Mouse (Mus musculus): ENCODE measurements around the gene Tcp11l1.
A peak's percentile ranks its signal among the peaks of the same experiment; 100 is the strongest.

Gene Tcp11l1

DNA sequence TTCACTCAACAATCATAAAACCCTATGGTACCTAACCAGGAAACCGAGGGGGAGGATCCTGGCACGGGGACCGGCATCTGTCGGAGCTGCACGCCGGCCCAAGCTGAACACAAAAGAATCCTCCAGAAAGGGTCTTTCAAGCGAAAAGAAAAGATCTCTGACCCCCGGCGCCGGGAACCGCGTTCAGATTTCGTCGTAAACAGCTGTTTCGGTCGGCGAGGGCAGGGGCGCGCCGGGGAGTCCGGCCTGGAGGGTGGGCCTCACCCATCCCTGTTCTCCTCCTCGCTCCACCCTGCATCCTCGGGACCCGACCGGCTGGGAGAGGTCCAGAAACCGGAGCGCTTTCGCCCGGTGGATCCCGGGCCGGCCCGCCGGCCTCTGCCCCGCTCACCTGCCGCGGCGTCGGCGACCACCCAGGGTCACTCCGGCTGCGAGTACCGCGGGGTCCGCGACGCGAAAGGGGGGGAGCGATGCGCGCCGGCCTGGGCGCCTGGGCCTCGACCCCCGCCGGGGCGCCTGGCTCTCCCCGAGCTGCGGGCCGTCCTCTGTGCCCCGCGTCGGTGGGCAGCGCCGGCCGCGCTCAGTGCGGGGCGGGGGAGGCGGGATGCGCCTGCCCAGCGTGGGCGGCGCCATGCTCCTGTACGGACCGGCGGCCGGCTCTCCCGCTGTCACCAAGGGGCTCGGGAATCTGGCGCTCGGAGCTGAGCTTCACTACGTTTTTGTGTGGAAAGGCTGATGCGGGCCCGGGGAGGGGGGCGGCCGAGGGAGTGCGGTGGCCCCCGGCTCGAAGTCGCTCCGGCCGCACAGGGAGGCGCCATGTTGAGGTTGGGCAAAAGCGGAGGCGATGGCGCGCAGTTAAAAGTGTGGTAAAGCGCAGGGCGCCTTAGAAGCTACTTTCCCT, at the start of gene Tcp11l1:
Tcp11l1 (minus strand) TSS at position 585 of the 901 bp plus-strand sequence.
- peak; percentile 28 for DNase-seq (ENCODE audit: low spot score)

DNA sequence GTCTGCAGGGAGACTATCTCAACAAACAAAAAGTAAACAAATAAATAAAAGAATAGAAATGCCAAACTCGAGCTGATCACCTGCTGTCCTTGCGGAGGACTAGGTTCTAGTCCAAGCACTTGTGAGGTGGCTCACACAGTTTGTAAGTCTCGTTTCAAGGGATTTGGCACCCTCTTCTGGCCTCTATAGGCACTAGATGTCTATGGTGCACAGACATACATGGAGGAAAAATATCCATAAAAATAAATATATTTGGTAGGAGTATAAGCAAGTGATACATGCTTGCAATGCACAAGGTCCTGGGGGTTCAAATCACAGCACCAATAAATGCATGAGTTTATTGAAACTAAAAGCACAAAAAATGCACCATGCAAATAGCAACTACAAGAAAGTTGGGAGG, 38.6 kb upstream of the Tcp11l1 start:
- peak; percentile 23 for DNase-seq (ENCODE audit: low spot score)

DNA sequence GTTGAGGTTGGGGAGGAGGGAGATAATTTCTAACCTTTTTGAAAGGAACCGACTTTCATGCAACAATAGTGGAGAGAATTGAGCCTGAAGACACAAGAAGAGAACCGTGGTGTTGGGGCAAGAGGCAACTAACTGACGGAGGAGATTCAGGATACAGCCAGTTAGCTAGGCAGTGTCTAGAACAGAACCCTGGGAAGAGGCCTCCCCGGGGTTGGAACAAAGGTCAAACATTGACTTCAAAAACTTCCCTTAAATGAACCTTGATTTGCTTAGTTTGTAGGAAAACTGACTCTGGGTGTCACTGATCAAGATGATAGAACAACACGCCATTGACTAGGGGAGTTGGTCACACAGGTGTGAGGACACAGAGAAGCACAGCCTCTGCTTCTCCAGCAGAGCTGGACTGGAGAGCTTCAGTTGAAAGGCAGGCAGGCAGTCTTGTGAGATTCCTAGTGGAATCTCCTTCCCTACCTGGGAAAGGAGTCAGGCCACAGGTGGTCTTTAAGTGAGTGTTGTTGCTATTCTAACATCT, 36.7 kb upstream of the Tcp11l1 start:
- DNase-seq (ENCODE audit: low spot score), result no peak

DNA sequence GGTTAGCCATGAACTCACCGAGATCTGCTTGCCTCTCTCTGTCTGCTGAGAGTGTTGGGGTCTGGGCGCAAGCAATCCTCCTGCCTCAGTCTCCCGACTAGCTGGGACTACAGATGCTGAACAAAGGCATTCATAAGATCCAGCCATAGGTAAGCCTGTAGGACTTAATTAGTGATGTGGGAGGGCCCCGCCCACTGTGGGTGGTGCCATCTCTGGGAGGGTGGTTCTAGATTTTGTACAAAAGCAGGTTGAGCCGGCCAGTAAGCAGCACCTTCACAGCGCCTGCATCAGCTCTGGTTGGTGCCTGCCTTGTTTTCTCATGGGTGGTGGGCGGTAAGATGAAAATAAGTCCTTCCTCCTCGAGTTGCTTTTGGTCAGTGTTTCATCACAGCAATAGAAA, 34.3 kb upstream of the Tcp11l1 start:
- no peak for DNase-seq (ENCODE audit: low spot score)

DNA sequence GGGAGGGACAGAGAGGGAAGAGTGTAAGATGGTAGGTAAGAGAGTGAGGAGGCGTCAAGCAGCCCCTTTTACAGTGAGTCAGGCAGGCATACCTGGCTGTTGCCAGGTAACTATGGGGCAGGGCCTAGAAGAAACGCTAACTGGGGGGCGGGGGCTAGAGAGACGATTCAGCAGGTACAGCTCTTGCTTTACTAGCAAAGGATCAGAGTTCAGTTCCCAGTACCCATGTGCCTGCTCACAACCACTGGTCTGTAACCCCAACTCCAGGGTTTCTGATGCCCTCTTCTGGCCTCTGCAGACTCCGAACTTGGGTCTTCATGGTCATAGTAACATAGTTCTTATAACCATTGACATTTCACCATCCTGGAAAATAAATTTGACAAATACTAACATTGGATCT, 32.0 kb upstream of the Tcp11l1 start:
- DNase-seq (ENCODE audit: low spot score), result no peak

DNA sequence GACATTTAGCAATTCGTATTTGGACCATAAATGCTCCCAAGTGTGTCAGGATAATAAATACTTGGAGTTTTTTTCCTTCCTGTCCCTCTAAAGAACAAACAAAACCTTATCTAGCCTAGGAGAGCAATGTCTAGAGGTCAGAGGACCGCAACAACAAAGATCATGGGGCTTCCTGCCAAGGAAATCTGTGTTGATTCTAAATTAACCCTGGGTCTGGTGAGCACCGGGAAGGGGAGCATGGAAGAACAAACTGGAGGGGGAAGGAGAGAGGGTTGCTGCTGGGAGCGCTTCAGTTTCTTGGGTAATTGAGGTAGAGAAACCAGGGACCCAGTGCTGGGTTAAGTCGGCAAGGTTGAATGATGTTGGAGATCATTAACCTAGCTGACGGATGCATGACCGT, 31.2 kb upstream of the Tcp11l1 start:
- peak; percentile 18 for DNase-seq (ENCODE audit: low spot score)

DNA sequence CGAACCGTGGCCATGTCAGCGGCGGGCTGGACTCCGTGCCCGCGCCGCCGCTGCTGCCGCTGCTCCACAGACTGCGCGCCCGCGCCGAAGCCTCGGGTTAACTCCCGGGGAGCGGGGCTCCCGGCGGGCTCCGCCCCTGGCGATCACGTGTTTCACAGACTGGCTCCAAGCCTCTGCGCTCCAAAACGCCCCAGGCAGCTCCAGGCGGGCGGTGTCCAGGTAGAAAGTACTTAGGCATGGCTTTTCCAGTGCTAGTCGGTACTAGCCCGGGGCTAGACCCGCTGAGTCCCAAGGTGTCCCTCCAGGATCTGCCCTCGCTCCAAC, 30.7 kb upstream of the Tcp11l1 start, which contains the start of gene Depdc7:
Depdc7 (minus strand) TSS at position 138 of the 324 bp plus-strand sequence.
- DNase-seq (ENCODE audit: low spot score), result peak; percentile 90

DNA sequence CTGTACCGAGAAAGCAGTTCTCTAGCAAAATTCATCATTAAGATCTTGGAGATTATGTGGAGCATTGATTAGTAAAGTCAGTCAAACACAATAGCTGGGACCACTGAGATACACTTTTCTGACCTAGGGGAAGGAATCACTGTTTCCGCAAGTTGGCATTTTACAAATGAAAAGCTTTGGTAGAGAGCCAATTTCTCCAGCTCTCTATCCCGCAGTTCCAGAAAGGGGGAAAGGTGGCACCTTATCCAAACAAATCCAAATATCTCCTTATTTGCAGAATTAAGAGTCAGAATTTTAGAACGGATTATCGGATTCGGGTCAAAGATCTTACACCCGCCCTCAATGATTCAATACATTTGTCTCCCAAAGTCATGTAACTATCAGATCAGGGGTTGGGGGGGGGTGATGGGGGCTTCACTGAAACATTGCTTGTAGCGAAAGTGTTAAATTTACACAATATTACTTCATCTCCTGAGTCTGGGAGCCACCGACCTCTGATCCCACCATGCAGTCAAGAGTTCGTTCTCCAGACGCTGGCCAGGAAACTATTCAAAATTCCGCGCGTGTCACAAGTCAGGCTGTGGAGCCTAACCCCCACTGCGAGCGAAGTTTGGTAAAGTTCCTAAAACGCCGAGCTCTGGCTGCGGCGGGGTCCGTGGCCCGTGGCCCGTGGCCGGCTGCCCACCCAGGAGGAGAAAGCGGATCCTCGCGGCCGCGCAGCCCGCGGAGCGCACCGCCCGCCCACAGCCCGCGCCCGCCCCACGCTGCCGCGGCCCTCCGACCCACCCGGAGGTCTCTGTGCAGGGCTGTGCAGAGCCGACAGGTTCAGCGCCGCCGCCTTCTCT, 30.1 kb upstream of the Tcp11l1 start:
- DNase-seq (ENCODE audit: low spot score), result no peak

DNA sequence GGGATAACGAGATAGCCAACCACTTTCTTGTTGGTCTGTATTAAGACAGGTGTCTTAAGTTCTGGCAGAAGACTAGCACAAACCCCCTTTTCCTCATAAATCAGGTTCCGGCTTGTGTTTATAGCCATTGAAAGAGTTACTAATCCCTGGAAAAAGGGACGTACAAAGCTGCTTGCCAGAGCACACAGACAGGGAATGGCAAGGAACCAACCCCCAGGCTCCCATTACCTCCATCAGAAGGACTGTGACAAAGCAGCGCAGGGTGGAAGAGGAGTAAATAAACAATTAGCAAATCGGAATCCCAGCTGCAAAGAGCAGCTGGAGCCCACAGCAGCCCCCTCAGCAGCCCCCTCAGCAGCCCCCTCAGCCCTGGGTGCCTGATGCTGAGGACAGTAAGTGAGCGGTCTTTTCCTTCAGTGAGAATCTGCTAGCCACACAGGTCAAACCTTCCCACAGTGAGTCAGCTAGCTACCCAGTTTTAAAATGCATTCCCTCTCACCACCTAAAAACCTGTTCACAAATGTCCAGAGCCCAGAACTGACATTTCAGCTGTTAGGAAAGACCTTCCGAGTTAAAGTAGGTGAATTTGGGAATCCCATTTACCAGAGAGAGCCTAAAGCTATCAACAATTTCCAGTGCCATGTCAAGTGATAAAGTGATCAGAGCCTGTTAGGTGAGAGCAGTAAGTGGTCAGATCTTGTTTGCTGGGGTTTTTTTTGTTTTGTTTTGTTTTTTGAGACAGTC, 29.2 kb upstream of the Tcp11l1 start:
- no peak for DNase-seq (ENCODE audit: low spot score)

DNA sequence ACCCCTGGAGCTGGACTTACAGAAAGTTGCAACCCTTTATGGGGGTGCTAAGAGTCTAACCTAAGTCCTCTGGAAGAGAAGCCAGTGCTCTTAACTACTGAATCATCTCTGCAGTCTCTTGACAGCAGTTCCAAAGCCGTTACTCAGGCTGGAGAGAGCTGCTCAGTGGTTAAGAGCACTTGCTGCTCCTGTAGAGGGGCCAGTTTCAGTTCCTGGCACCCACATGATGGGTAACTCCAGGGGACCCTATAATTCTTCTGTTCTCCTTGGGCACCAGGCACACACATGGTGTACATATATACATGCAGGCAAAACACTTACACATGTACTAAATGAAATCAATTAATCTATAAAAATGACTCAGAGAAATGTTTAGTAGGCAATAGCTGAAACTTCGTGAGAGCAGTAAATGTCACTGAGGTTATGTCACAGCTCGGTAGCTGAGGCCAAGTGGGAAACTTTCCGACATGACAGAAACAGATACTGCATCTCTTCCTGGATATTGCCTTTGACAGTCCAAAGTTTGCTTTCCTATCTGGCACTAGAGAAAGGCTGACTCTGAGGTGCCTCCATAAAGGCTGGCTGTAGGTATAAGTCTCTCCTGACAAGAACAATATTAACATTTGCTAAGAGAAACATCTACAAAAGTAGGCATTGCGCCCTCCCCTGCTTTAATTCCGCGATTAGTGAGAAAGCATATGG, 28.4 kb upstream of the Tcp11l1 start:
- no peak for DNase-seq (ENCODE audit: low spot score)

DNA sequence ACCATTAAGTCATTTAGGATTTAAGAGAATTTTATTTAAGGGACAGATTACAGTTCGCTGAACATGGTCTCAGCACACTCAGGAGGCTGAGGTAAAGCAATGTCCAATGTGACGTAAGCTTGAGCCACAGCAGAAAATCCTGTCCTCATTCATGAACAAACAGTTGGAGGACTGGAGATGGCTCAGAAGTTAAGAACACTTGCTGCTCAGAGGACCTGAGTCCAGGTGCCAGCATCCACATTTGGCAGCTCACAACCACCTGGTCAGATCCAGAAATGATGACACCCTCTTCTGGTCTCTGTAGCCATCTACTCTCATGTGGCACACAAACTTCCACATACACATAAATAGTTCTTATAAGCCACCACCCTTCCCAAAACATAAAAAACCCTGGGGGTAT, 27.7 kb upstream of the Tcp11l1 start:
- no peak for DNase-seq (ENCODE audit: low spot score)

DNA sequence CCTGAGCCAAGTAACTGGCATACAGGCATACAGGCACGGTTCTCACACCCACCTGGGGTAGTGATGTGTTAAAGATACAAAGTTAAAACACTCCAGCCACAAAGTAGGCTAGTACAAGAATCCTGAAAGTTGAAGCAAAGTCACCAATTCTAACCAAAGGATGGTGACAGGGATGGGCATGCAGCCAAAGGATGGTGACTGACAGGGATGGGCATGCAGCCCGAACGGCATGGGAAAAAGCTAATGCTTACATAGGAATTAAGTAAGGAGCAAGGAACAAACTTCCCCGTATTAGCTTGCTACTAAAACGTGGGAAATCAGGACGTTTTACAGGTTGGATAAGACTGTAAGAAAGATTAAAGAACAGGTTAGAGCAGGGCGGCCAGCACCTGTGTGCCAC, 24.3 kb upstream of the Tcp11l1 start:
- no peak for DNase-seq (ENCODE audit: low spot score)

DNA sequence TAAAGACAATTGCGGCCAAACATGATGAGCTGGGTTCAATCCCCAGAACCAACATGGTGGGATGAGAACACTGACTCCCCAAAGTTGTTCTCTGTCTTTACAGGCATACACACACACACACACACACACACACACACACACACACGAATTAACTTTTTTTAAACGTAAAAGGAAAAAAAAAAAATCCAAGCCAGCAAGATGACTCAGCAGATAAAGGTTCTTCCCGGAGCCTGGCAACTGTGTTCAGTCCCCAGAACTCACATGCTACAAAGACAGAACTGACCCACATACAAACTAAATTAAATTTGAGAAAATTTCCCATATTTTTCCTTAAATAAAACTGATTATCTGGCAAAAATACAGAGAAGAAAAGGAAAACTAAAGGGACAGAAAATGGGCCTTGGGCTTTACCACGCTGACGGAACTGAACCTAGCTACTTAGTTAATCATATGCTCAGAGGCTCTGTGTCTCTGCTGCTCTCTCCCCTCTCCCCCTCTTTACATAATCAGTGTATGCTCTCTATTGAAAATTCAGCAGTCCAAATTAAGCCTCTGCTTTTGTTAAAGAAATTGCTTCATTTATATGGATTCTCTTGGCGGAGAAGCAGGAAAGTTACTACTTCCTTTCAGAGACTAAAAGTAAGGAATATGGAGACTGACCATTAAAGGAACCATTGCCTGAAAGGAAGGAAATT, 20.7 kb upstream of the Tcp11l1 start:
- no peak for DNase-seq (ENCODE audit: low spot score)

DNA sequence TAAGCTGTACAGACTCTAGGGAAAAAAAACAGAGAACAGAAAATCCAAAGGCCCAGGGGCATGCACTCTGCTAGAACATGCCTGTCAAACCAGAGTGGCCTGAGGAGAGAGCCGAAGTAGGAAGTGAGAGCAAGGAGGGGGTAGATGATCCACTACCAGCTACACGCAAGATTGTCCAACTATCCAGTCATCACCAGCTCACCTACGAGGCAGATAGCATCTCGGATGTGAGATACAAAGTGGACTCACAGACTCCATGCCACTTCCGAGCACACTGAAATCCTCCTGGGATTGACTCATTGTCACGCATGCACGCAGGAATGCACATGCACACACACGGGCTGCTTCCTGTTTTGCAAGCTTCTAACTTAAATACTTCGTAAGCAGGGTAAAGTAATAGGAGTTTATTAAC, 20.1 kb upstream of the Tcp11l1 start:
- no peak for DNase-seq (ENCODE audit: low spot score)

DNA sequence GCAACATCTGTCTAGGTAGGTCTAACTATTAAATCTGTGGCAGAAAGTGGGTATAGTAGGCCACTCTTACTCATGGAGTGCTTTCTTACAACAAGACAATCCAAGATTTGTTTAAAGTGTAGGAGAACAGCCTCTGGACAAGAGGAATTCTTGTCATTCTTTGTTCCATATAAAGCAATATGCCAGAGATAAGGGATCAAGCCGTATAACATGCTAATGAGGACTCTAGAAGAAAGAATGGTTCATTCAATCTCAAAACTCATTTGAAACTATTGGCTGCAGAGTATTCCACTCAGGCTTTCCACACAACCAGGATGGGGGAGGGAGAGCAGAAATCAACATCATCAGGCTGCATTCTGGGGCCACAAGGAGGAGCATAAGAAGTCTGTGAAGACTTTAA, 15.4 kb upstream of the Tcp11l1 start:
- no peak for DNase-seq (ENCODE audit: low spot score)

DNA sequence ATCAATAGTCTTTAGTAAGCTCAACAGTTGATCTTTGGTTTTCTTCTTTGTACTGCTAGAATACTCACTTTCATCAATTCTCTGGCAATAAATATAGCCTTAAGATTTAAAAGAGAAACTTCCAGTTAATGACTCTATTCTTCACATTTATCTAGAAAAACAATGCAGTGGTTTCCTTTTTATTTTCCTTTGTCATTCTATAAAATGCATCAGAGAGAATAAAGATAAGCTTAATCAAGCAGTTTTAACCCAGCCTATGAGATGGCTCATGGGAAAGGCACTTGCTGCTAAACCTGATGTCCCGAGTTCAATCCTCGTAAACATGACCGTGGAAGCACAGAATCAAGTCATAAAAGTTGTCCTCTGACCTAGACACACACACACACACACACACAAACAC, 10.1 kb upstream of the Tcp11l1 start:
- DNase-seq (ENCODE audit: low spot score), result no peak

DNA sequence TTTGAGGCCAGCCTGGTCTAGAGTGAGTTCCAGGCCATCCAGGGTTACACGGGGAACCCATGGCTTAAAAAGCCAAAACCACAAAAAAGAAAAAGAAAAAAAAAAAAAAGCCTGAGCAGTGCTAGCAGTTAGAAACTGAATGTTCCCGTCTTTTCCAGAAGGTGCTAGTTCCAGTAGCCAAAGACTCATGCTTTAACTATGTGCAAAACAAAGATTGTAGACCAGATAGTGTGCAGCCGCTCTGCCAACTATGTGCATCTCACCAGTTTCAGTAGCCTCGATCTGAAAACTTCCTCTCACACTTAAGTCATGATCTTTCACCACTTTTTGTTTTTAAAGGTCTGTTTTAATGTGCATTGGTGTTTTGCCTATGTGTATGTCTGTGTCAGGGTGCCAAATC, 5.9 kb upstream of the Tcp11l1 start:
- no peak for DNase-seq (ENCODE audit: low spot score)

DNA sequence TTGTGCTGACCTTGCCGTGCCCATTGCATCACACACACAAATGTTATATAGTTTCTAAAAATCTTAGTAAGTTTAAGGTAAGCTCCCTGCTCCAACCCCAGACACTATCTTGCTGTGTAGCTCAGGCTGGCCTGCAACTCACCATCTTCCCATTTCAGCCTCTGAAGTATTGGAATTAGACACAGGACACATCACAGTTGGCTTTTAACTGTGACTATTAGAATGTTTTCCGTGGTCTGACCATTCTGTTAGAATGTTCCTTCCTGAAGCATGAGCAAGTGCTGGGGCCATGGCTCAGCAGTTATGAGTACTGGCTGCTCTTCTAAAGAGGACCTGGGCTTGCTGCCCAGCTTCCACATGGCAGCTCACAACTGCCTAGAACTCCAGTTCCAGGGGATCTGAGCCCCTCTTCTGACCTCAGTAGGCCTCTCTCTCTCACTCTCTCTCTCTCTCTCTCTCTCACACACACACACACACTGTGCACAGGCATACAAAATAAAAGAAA, 5.3 kb upstream of the Tcp11l1 start:
- no peak for DNase-seq (ENCODE audit: low spot score)

DNA sequence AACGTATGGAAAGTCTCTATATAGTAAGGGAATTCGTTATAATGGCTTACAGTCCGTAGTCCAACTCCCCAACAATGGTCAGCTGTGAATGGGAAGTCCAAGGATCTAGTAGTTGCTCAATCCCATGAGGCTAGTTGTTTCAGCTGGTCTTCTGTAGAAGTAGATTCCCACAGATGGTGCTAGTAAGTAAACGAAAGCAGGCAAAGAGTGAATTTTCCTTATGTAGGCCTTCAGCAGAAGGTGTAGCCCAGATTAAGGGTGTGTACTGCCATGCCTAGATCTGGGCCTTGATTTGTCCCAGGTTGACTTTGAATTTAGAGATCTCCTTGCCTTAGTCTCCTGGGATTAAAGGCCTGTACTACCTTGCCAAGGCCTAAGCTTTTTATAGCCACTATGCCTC, 4.3 kb upstream of the Tcp11l1 start, which contains the start of gene Pin1rt1:
Pin1rt1 (minus strand) TSS at position 101 of the 400 bp plus-strand sequence.
- no peak for DNase-seq (ENCODE audit: low spot score)

DNA sequence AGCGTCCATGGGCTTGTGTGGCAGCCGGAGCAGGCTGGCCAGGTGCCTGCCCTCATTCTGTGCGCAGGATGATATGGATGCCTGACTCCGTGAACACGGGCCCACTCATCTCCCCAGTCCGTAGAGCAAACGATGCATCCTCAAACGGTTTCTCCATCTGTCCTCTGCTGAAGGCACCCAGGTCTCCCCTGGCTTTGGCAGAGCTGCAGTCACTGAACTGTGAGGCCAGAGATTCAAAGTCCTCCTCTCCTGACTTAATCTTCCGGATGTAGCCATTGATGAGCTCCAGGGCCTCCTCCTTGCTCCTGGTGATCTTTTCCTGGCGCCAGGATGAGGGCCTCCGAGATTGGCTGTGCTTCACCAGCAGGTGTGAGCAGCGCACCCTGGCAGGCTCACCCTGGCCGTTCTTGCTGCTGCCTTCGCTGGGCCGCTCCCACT, 2.3 kb upstream of the Tcp11l1 start:
- DNase-seq (ENCODE audit: low spot score), result no peak

DNA sequence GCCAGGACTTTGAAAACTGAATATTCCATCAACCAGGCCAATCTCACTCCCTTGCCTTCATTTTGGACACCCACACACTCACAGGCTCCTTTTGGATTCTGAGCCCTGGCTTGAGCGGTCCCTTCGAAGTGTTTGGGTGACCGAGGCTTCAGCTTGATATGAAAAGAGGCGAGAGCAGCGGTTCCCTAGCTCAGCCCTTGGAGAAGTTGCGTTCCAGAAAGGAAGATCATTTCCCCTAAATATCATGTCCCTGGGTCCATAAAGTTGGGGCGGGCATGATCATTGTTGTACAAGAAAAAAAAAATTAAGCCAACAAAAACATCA, 479 bp upstream of the Tcp11l1 start:
- DNase-seq (ENCODE audit: low spot score), result no peak
